ENCODE assay signal across 18 mouse cellular contexts in genomic region chr5:40177982-40178748, GRCm38 (mm10).
"Had no signal": no experiment of that assay in that cellular context is flagged by ENCODE, and none has a peak within 500 bp of the region (broad histone marks: within the 10 kb centered on the region; RNA-seq: fewer than 3 reads in every experiment).

No protein-coding gene starts in this region.

- H3K4me2 ChIP-seq: limb, embryonic 15.5 days; liver, embryonic 13.5 days; lung, embryonic 15.5 days; midbrain, embryonic 12.5 days; neural tube, embryonic 13.5 days; stomach, embryonic 15.5 days had no signal

- ATAC-seq: liver, postnatal 0 days; midbrain, embryonic 16.5 days had no signal

- DNase-seq: kidney, postnatal 36 days; layer of hippocampus, adult 9-11 months; layer of hippocampus, postnatal 36 days; liver, embryonic 13.5 days; liver, postnatal 0 days; lung, postnatal 14 days; retina, postnatal 1 day; right cerebral cortex, postnatal 4 days; spleen, adult 18-20 months; thymus, adult 2 months; thymus, postnatal 25 days had no signal

- H3K27me3 ChIP-seq: limb, embryonic 15.5 days; liver, embryonic 13.5 days; lung, embryonic 15.5 days; midbrain, embryonic 12.5 days; neural tube, embryonic 13.5 days; stomach, embryonic 15.5 days had no signal

- H3K9me3 ChIP-seq: limb, embryonic 15.5 days; liver, embryonic 13.5 days; lung, embryonic 15.5 days; midbrain, embryonic 12.5 days; neural tube, embryonic 13.5 days; stomach, embryonic 15.5 days had no signal

- H3K36me3 ChIP-seq: limb, embryonic 15.5 days; liver, embryonic 13.5 days; lung, embryonic 15.5 days; midbrain, embryonic 12.5 days; neural tube, embryonic 13.5 days; stomach, embryonic 15.5 days had no signal

- H3K4me1 ChIP-seq: limb, embryonic 15.5 days; liver, embryonic 13.5 days; lung, embryonic 15.5 days; midbrain, embryonic 12.5 days; neural tube, embryonic 13.5 days; stomach, embryonic 15.5 days had no signal

- H3K9ac ChIP-seq: limb, embryonic 15.5 days; liver, embryonic 13.5 days; liver, postnatal 0 days; lung, embryonic 15.5 days; midbrain, embryonic 12.5 days; neural tube, embryonic 13.5 days; stomach, embryonic 15.5 days had no signal

- H3K27ac ChIP-seq: kidney, postnatal 0 days; limb, embryonic 15.5 days; liver, embryonic 13.5 days; lung, embryonic 15.5 days; midbrain, embryonic 12.5 days; neural tube, embryonic 13.5 days; stomach, embryonic 15.5 days had no signal

- H3K4me3 ChIP-seq: limb, embryonic 15.5 days; liver, embryonic 13.5 days; lung, embryonic 15.5 days; midbrain, embryonic 12.5 days; neural tube, embryonic 13.5 days; stomach, embryonic 15.5 days had no signal
